8 mouse cellular contexts compared by ENCODE assay signal in genomic region chr3:38849536-38849935, GRCm38 (mm10). TPM values are rescaled to one million over a fixed set of nuclear protein-coding genes. Genes with fewer than 3 reads are reported as not detected.
DNase-seq lines count a peak whose midpoint lies in the region; ATAC-seq and TF ChIP-seq lines count a peak whose summit lies in the region.

No protein-coding gene starts in this region.

- no peaks in the 10 kb centered on the region for H3K9me3 ChIP-seq in hindbrain, embryonic 13.5 days
- H3K9me3 ChIP-seq in hindbrain, embryonic 10.5 days: no peaks in the 10 kb centered on the region
- no peaks in the 10 kb centered on the region for H3K9me3 ChIP-seq in ES-E14 (ENCODE audit: control insufficient read depth, insufficient read depth, low read depth, low read length)
- H3K9me3 ChIP-seq in midbrain, postnatal 0 days (ENCODE audit: low read length): no peaks in the 10 kb centered on the region

- no peak overlapping the region for H3K27ac ChIP-seq in hindbrain, embryonic 13.5 days
- H3K27ac ChIP-seq in hindbrain, embryonic 10.5 days: no peak overlapping the region
- H3K27ac ChIP-seq in ES-E14 (ENCODE audit: insufficient read depth, low read depth, low read length, poor library complexity, severe bottlenecking): no peak overlapping the region
- no peak overlapping the region for H3K27ac ChIP-seq in cerebellum, adult 2 months (ENCODE audit: insufficient read depth, low read length)
- H3K27ac ChIP-seq in midbrain, postnatal 0 days (ENCODE audit: low read depth, low read length): no peak overlapping the region

- no peak for DNase-seq in hindbrain, embryonic 10.5 days (ENCODE audit: low spot score)
- no peak for DNase-seq in ES-E14 (ENCODE audit: low read depth, low spot score)
- peak; percentile 35 to 50 for DNase-seq in cerebellum, adult 2 months
- peak; percentile 10 to 58 for DNase-seq in frontal cortex, postnatal 14 days (ENCODE audit: low spot score in 2 of 2)
- peak; percentile 51 to 65 for DNase-seq in layer of hippocampus, postnatal 10 days (ENCODE audit: low spot score in 2 of 2)
- DNase-seq in midbrain, postnatal 0 days (ENCODE audit: low spot score): peak; percentile 75

- no peaks in the 10 kb centered on the region for H3K36me3 ChIP-seq in hindbrain, embryonic 13.5 days
- no peaks in the 10 kb centered on the region for H3K36me3 ChIP-seq in hindbrain, embryonic 10.5 days
- no peaks in the 10 kb centered on the region for H3K36me3 ChIP-seq in ES-E14 (ENCODE audit: control insufficient read depth, insufficient read depth, low read length, poor library complexity, severe bottlenecking)
- no peaks in the 10 kb centered on the region for H3K36me3 ChIP-seq in midbrain, postnatal 0 days (ENCODE audit: insufficient read depth, low read length)

- peak; percentile 41; the same call in 1 of the 2 replicates for TF ChIP-seq CTCF in cerebellum, adult 2 months (IDR thresholded peaks at IDR 0.05; ENCODE audit: borderline replicate concordance, insufficient read depth, low read depth, low read length)
- peak; percentile 91 for TF ChIP-seq CTCF in midbrain, postnatal 0 days (IDR thresholded peaks at IDR 0.05)

- no peak for TF ChIP-seq POLR2A in cerebellum, adult 2 months (IDR thresholded peaks at IDR 0.05; ENCODE audit: borderline replicate concordance, insufficient read depth, low read length)

- in situ Hi-C loops in ES-E14 (cut with MboI; ENCODE audit: low sequenced_read_pairs in 2 of 2, unreplicated experiment in 2 of 2): no loop called here

- no peaks in the 10 kb centered on the region; the same call in 1 of the 2 replicates for H3K27me3 ChIP-seq in hindbrain, embryonic 13.5 days
- H3K27me3 ChIP-seq in hindbrain, embryonic 10.5 days (ENCODE audit: insufficient read depth, poor library complexity, severe bottlenecking): no peaks in the 10 kb centered on the region
- H3K27me3 ChIP-seq in cerebellum, adult 2 months (ENCODE audit: control insufficient read depth, insufficient read depth, low read length): no peaks in the 10 kb centered on the region
- H3K27me3 ChIP-seq in midbrain, postnatal 0 days (ENCODE audit: insufficient read depth, low read length): no peaks in the 10 kb centered on the region

- H3K4me1 ChIP-seq in hindbrain, embryonic 13.5 days (replicated peaks): peaks cover 8% of the 10 kb centered on the region; the same call in 1 of the 2 replicates
- peaks cover 27% of the 10 kb centered on the region for H3K4me1 ChIP-seq in hindbrain, embryonic 10.5 days (replicated peaks)
- H3K4me1 ChIP-seq in ES-E14 (ENCODE audit: control insufficient read depth in 2 of 2, insufficient read depth in 2 of 2, low read length in 2 of 2, poor library complexity in 1 of 2): no peaks in the 10 kb centered on the region
- no peaks in the 10 kb centered on the region for H3K4me1 ChIP-seq in cerebellum, adult 2 months (ENCODE audit: control insufficient read depth, insufficient read depth, low read length)
- no peaks in the 10 kb centered on the region for H3K4me1 ChIP-seq in midbrain, postnatal 0 days (ENCODE audit: insufficient read depth, low read length)

- no peak overlapping the region for H3K4me3 ChIP-seq in hindbrain, embryonic 13.5 days
- H3K4me3 ChIP-seq in hindbrain, embryonic 10.5 days: no peak overlapping the region
- no peak overlapping the region for H3K4me3 ChIP-seq in ES-E14 (ENCODE audit: insufficient read depth in 1 of 2, low read depth in 1 of 2, low read length in 2 of 2, poor library complexity in 1 of 2, severe bottlenecking in 1 of 2)
- no peak overlapping the region for H3K4me3 ChIP-seq in cerebellum, adult 2 months (replicated peaks; ENCODE audit: insufficient read depth, low read depth, low read length)
- no peak overlapping the region for H3K4me3 ChIP-seq in midbrain, postnatal 0 days (ENCODE audit: low read depth, low read length)

- WGBS in hindbrain, embryonic 13.5 days: 33% methylated on average over 6 of the region's 6 CpGs
- 38% methylated on average over 6 of the region's 6 CpGs for WGBS in hindbrain, embryonic 10.5 days
- WGBS in cerebellum, adult 2 months: 29% methylated on average over 6 of the region's 6 CpGs
- WGBS in midbrain, postnatal 0 days: 31% methylated on average over 6 of the region's 6 CpGs

- H3K4me2 ChIP-seq in hindbrain, embryonic 13.5 days: no peak overlapping the region
- H3K4me2 ChIP-seq in midbrain, postnatal 0 days (ENCODE audit: low read depth, low read length, poor library complexity, severe bottlenecking): no peak overlapping the region

- peak; percentile 60; the same call in 1 of the 2 replicates for ATAC-seq in hindbrain, embryonic 13.5 days (ENCODE audit: low FRiP score)
- ATAC-seq in midbrain, postnatal 0 days (ENCODE audit: low FRiP score): peak; percentile 74
- no peak for ATAC-seq in megakaryocyte-erythroid progenitor cell, adult 5-6 weeks (replicated peaks; ENCODE audit: low FRiP score, low TSS enrichment, poor library complexity, severe bottlenecking)

- no peak overlapping the region for H3K9ac ChIP-seq in hindbrain, embryonic 13.5 days
- no peak overlapping the region for H3K9ac ChIP-seq in ES-E14 (ENCODE audit: insufficient read depth, low read depth, low read length, poor library complexity, severe bottlenecking)
- H3K9ac ChIP-seq in midbrain, postnatal 0 days (replicated peaks; ENCODE audit: low read length, poor library complexity, severe bottlenecking): no peak overlapping the region

TF ChIP-seq in ES-E14, 5 proteins besides CTCF, POLR2A, EP300 and RAD21:
- TF ChIP-seq HCFC1 (IDR thresholded peaks at IDR 0.05; ENCODE audit: borderline replicate concordance, insufficient read depth, low read length): no peak
- TF ChIP-seq ZC3H11A (IDR thresholded peaks at IDR 0.05; ENCODE audit: borderline replicate concordance, low read depth, low read length): peak; percentile 51; the same call in 1 of the 2 replicates
- no peak for TF ChIP-seq ZNF384 (IDR thresholded peaks at IDR 0.05; ENCODE audit: low read depth, low read length)
- TF ChIP-seq MAFK (IDR thresholded peaks at IDR 0.05; ENCODE audit: insufficient read depth, low read depth, low read length): no peak

RNA-seq across cellular contexts. Expression of gene Fat4, which starts 37.2 kb away (rescaled TPM):
- polyA plus RNA-seq in hindbrain, embryonic 13.5 days (2015; fragmentation: Nextera tagmentation; extraction: Ambion mirVana): 9.9 and 10.0 TPM in 2 replicates
- polyA plus RNA-seq in hindbrain, embryonic 10.5 days (2016; fragmentation: Nextera tagmentation; extraction: Ambion mirVana): 6.6 and 10.3 TPM in 2 replicates
- 0.21 and 0.94 TPM in 2 replicates for total RNA-seq in ES-E14 (2012; rRNA removed)
- 1.2 and 1.5 TPM in 2 replicates for polyA plus RNA-seq in cerebellum, adult 2 months (2012; rRNA removed)
- 10 to 100 TPM; 44.6 to 46.4 TPM for total RNA-seq in layer of hippocampus, postnatal 10 days (2021)
- 79.1 and 91.4 TPM in 2 replicates for total RNA-seq in midbrain, postnatal 0 days (2014; rRNA removed)
- 4.0 and 5.0 TPM in 2 replicates for polyA plus RNA-seq in midbrain, postnatal 0 days (2015; fragmentation: Nextera tagmentation; extraction: Ambion mirVana)
- total RNA-seq in megakaryocyte-erythroid progenitor cell, adult 5-6 weeks (2014; fragmentation: Nextera tagmentation): not detected in 2 replicates
- total RNA-seq in megakaryocyte-erythroid progenitor cell, adult 5-6 weeks (2017): not detected in 2 replicates

Comparison
In these comparisons a context has a peak if more than half of its experiments do, and no peak if none do; other contexts are left out.
1. DNase-seq: peak in cerebellum, adult 2 months (2 of 2), frontal cortex, postnatal 14 days (2 of 2), layer of hippocampus, postnatal 10 days (2 of 2) and midbrain, postnatal 0 days (single experiment); none in hindbrain, embryonic 10.5 days (single experiment) and ES-E14 (single experiment).
2. RNA of gene Fat4, which starts 37.2 kb away (total RNA-seq): 79.1 to 91.4 TPM in midbrain, postnatal 0 days and 44.6 to 46.4 TPM in layer of hippocampus, postnatal 10 days; 0.21 to 0.94 TPM in ES-E14 and not detected in megakaryocyte-erythroid progenitor cell, adult 5-6 weeks; every median in the first group is over 10 times any median in the second.